Mouse (Mus musculus) liver, embryonic 14.5 days (tissue): ENCODE results near the gene H2-Eb1. TPM values are rescaled to one million over a fixed set of nuclear protein-coding genes. Genes with fewer than 3 reads are reported as not detected.

ENCODE experiments used
- ATAC-seq: fragments of 200-750 bp; cut with Nextera tagmentation; 2 replicates; pipeline ENCODE4 v1.8.0; 2017; ENCODE audit warnings: moderate number of reproducible peaks, mild to moderate bottlenecking, moderate library complexity; ENCODE audit not compliant: insufficient read depth
- DNase-seq, 3 experiments: peaks; one replicate each; pipeline ENCODE4 v3.0.0-alpha.2; 2012 to 2013; ENCODE audit warnings: low read depth in 3 of 3, low spot score in 3 of 3
- H3K27ac ChIP-seq: fragments of 300-500 bp; sonication (generic); 2 replicates; pipeline ENCODE4 v1.5.1; 2014; ENCODE audit warnings: moderate library complexity, mild to moderate bottlenecking, control low read depth, inconsistent platforms
- H3K27me3 ChIP-seq: fragments of 300-500 bp; sonication (generic); 2 replicates; pipeline ENCODE4 v1.6.1; 2014; ENCODE audit warnings: mild to moderate bottlenecking, low read length, moderate library complexity; ENCODE audit not compliant: control insufficient read depth, insufficient read depth
- H3K36me3 ChIP-seq: fragments of 300-500 bp; sonication (generic); replicated peaks from 2 replicates; pipeline ENCODE4 v1.6.1; 2014; ENCODE audit warnings: low read depth; ENCODE audit not compliant: control insufficient read depth, insufficient read depth
- H3K4me1 ChIP-seq, 2 experiments: fragments of 200-500 bp in 1 of 2; fragments of 300-500 bp in 1 of 2; sonication (generic) in 1 of 2; replicated peaks; 2 replicates each; pipeline ENCODE4 v1.6.1; 2012 to 2014; ENCODE audit warnings: antibody characterized with exemption in 1 of 2, inconsistent platforms in 1 of 2, low read length in 1 of 2; ENCODE audit not compliant: control insufficient read depth in 2 of 2, insufficient read depth in 2 of 2
- H3K4me2 ChIP-seq: fragments of 300-500 bp; sonication (generic); 2 replicates; pipeline ENCODE4 v1.6.1; 2014; ENCODE audit warnings: low read depth, mild to moderate bottlenecking, control low read depth, moderate library complexity
- H3K4me3 ChIP-seq, 2 experiments: fragments of 200-500 bp in 1 of 2; fragments of 300-500 bp in 1 of 2; sonication (generic) in 1 of 2; 2 replicates each; pipeline ENCODE4 v1.5.1; 2012 to 2014; ENCODE audit warnings: low read depth in 2 of 2, low read length in 2 of 2, mild to moderate bottlenecking in 2 of 2, control low read depth in 1 of 2, inconsistent platforms in 1 of 2, moderate library complexity in 1 of 2; ENCODE audit not compliant: insufficient read depth in 1 of 2
- H3K9ac ChIP-seq: fragments of 300-500 bp; sonication (generic); replicated peaks from 2 replicates; pipeline ENCODE4 v1.6.1; 2014; ENCODE audit warnings: mild to moderate bottlenecking, control low read depth, moderate library complexity
- H3K9me3 ChIP-seq: fragments of 300-500 bp; sonication (generic); 2 replicates; pipeline ENCODE4 v1.6.1; 2016; ENCODE audit warnings: low read length, mixed read lengths; ENCODE audit not compliant: control insufficient read depth
- CTCF ChIP-seq: IDR thresholded peaks from 2 replicates; pipeline ENCODE4 v1.5.1; 2016; ENCODE audit warnings: antibody characterized with exemption, low read depth, control low read depth
- EP300 ChIP-seq: IDR thresholded peaks from 2 replicates; pipeline ENCODE4 v1.6.1; 2016; ENCODE audit warnings: antibody characterized with exemption, low read depth
- WGBS: fragments of 180-500 bp; shearing (Covaris S2); extraction: QIAGEN DNeasy Blood & Tissue Kit; methylation state at CpG from one replicate; pipeline ENCODE4 v1.1.7; 2014; ENCODE audit not compliant: insufficient replicate concordance; 5-methylcytosine and 5-hydroxymethylcytosine counted together
- polyA plus RNA-seq, 2 experiments: library from polyadenylated mRNA; depleted of rRNA in 1 of 2; stranded (reverse) in 1 of 2; unstranded in 1 of 2; fragments of >200 nt; fragmentation: Nextera tagmentation in 1 of 2; extraction: Ambion mirVana in 1 of 2; gene quantifications; 2 replicates each; pipeline versions ENCODE4 v1.2.1 to v1.2.3; 2012 to 2014

H2-Eb1 gene
- polyA plus RNA-seq, 2 experiments: 0.65 to 0.80 TPM

- Histone ChIP-seq H3K27me3 (no peaks in the 10 kb centered on the region), H3K4me1 (peaks cover 0 to 3% of the 10 kb centered on the region in 2 experiments; a peak in 1 of 4 replicates), H3K9ac (no peak overlapping the region), H3K27ac (no peak overlapping the region), H3K4me3 (no peak overlapping the region), H3K36me3 (no peaks in the 10 kb centered on the region), H3K4me2 (no peak overlapping the region), H3K9me3 (no peaks in the 10 kb centered on the region)
- TF ChIP-seq EP300: no peak
- no peak for ATAC-seq
- DNase-seq: no peak
These were observed 10.4 kb upstream of the H2-Eb1 start for GRCm38 (mm10) chr17:34295307-34295706.

- WGBS: 23% methylated on average over 23 of the region's 23 CpGs
- ATAC-seq: no peak
- H3K9ac ChIP-seq: no peak overlapping the region
These were observed 9.5 kb upstream of the H2-Eb1 start for GRCm38 (mm10) chr17:34295891-34296794.

GRCm38 (mm10) chr17:34299356-34299755 is 6.3 kb upstream of the H2-Eb1 start:
- no peak overlapping the region for H3K4me2 ChIP-seq
- H3K36me3 ChIP-seq: no peaks in the 10 kb centered on the region
- ATAC-seq: no peak
- peaks cover 0 to 3% of the 10 kb centered on the region in 2 experiments; a peak in 1 of 4 replicates for H3K4me1 ChIP-seq
- no peaks in the 10 kb centered on the region for H3K9me3 ChIP-seq
- H3K9ac ChIP-seq: no peak overlapping the region
- no peak overlapping the region for H3K27ac ChIP-seq
- no peak overlapping the region for H3K4me3 ChIP-seq
- WGBS: 49% methylated on average over 3 of the region's 3 CpGs
- TF ChIP-seq EP300 (no peak), CTCF (no peak)
- no peaks in the 10 kb centered on the region for H3K27me3 ChIP-seq
- no peak for DNase-seq

More at GRCm38 (mm10) chr17:34295891-34296794, 9.5 kb upstream of the H2-Eb1 start:
- Histone ChIP-seq H3K4me3 (no peak overlapping the region), H3K4me2 (peak overlapping the region; percentile 28), H3K4me1 (peaks cover 0 to 3% of the 10 kb centered on the region in 2 experiments; a peak in 1 of 4 replicates), H3K27ac (no peak overlapping the region), H3K9me3 (no peaks in the 10 kb centered on the region), H3K27me3 (no peaks in the 10 kb centered on the region), H3K36me3 (no peaks in the 10 kb centered on the region)
- no peak for TF ChIP-seq CTCF
- TF ChIP-seq EP300: no peak
- peak in 2 of 3 experiments; percentile 20 to 39 for DNase-seq

GRCm38 (mm10) chr17:34300071-34300470 is 5.6 kb upstream of the H2-Eb1 start:
- no peaks in the 10 kb centered on the region for H3K36me3 ChIP-seq
- TF ChIP-seq CTCF (no peak), EP300 (no peak)
- no peaks in the 10 kb centered on the region for H3K27me3 ChIP-seq
- H3K9ac ChIP-seq: no peak overlapping the region
- peaks cover 0 to 3% of the 10 kb centered on the region in 2 experiments; a peak in 1 of 4 replicates for H3K4me1 ChIP-seq
- no peak overlapping the region for H3K4me3 ChIP-seq
- no peak overlapping the region for H3K4me2 ChIP-seq
- no peaks in the 10 kb centered on the region for H3K9me3 ChIP-seq
- no peak overlapping the region for H3K27ac ChIP-seq
- no peak for ATAC-seq
- whole genome bisulfite sequencing: 81% methylated on average over 8 of the region's 8 CpGs
- DNase-seq: no peak
